Mouse (Mus musculus) cerebellum, adult 9-10 months (tissue): ENCODE data around the gene Kdm1a.
A peak's percentile ranks its signal among the peaks of the same experiment; 100 is the strongest.

Source experiments
- DNase-seq: peaks from one replicate; pipeline ENCODE4 v3.0.0; 2022

Gene Kdm1a

GRCm38 (mm10) chr4:136601476-136601875 lies 1.0 kb downstream of the Kdm1a start:
- peak; percentile 73 for DNase-seq

GRCm38 (mm10) chr4:136600536-136600935 lies 2.0 kb downstream of the Kdm1a start:
- no peak for DNase-seq

- DNase-seq = no peak
Observed at GRCm38 (mm10) chr4:136599869-136600268, 2.7 kb downstream of the Kdm1a start.

- no peak for DNase-seq
Observed at GRCm38 (mm10) chr4:136598268-136598876, 4.2 kb downstream of the Kdm1a start.

GRCm38 (mm10) chr4:136595221-136595620 lies 7.3 kb downstream of the Kdm1a start:
- DNase-seq = no peak

GRCm38 (mm10) chr4:136594006-136594405 lies 8.5 kb downstream of the Kdm1a start:
- no peak for DNase-seq

- DNase-seq = no peak
Observed at GRCm38 (mm10) chr4:136592111-136592510, 10.4 kb downstream of the Kdm1a start.

GRCm38 (mm10) chr4:136588003-136588402 lies 14.5 kb downstream of the Kdm1a start:
- DNase-seq = no peak

- no peak for DNase-seq
Observed at GRCm38 (mm10) chr4:136587221-136587827, 15.2 kb downstream of the Kdm1a start.

- no peak for DNase-seq
Observed at GRCm38 (mm10) chr4:136581885-136582284, 20.6 kb downstream of the Kdm1a start.

- DNase-seq = no peak
Observed at GRCm38 (mm10) chr4:136569998-136570397, 32.5 kb downstream of the Kdm1a start.

- DNase-seq = no peak
Observed at GRCm38 (mm10) chr4:136568629-136569028, 33.9 kb downstream of the Kdm1a start.

- DNase-seq = peak; percentile 58
Observed at GRCm38 (mm10) chr4:136562755-136563154, 39.8 kb downstream of the Kdm1a start.

- no peak for DNase-seq
Observed at GRCm38 (mm10) chr4:136560270-136560991, 42.1 kb downstream of the Kdm1a start.

- peak; percentile 50 for DNase-seq
Observed at GRCm38 (mm10) chr4:136559690-136560089, 42.8 kb downstream of the Kdm1a start.

GRCm38 (mm10) chr4:136557638-136558037 lies 44.9 kb downstream of the Kdm1a start:
- DNase-seq = no peak

- no peak for DNase-seq
Observed at GRCm38 (mm10) chr4:136553108-136553507, 49.4 kb downstream of the Kdm1a start.

- peak; percentile 66 for DNase-seq
Observed at GRCm38 (mm10) chr4:136548381-136548801, 54.1 kb downstream of the Kdm1a start.

GRCm38 (mm10) chr4:136547721-136548120 lies 54.8 kb downstream of the Kdm1a start:
- DNase-seq = no peak

GRCm38 (mm10) chr4:136546279-136547045 lies 56.1 kb downstream of the Kdm1a start:
- DNase-seq = no peak

GRCm38 (mm10) chr4:136545151-136545550 lies 57.4 kb downstream of the Kdm1a start:
- peak; percentile 45 for DNase-seq

- DNase-seq = peak; percentile 70
Observed at GRCm38 (mm10) chr4:136526412-136526811, 76.1 kb downstream of the Kdm1a start.

- DNase-seq = no peak
Observed at GRCm38 (mm10) chr4:136524309-136524708, 78.2 kb downstream of the Kdm1a start.
